Mouse (Mus musculus): Measurements from ENCODE around the gene Henmt1. TPM values are rescaled to one million over a fixed set of nuclear protein-coding genes. Genes with fewer than 3 reads are reported as not detected.

Gene Henmt1
- not detected in 2 replicates for polyA plus RNA-seq (2012; ENCODE audit: low replicate concordance)

DNA sequence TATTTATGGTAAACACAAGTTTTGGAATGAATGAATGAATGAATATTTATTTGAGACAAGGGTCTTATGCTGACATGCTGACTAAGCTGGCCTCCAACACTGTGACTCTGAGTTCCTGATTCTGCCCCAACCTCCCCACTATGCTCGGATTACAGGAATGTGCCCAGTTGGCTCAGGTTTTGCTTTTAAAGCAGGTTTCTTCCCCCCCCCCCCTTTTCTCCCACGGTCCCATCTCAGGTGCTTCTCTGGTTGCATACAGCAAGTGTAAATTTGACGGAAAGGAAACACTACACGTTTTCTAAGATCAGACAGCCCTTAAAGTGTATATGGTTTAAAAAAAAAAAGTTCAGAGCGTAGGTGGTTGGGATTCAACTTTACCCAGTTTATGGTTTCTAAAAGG lies at the start of gene Henmt1:
Gene Henmt1 (plus strand): TSS at position 301 of the 400 bp plus-strand sequence.

DNA sequence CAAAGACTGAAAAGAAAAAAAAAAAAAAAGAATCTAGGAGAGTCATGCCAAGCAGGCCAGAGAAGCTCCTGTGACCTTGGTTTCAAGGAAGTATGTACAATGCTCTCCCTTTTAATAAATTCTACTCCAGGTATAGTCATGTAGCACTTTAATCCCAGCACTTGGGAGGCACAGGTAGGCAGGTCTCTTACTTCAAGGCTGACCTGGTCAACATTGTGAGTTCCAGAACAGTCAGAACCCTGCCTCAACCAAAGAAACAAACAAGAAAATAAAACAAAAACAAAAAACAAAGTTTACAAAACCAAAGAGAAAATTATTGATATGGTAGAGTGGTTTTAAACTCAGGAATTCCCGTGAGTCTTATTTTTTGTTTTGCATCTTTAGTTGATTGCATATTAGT lies 49.8 kb upstream of the Henmt1 start, which contains the start of gene Fndc7:
Gene Fndc7 (minus strand): TSS at position 101 of the 400 bp plus-strand sequence.

DNA sequence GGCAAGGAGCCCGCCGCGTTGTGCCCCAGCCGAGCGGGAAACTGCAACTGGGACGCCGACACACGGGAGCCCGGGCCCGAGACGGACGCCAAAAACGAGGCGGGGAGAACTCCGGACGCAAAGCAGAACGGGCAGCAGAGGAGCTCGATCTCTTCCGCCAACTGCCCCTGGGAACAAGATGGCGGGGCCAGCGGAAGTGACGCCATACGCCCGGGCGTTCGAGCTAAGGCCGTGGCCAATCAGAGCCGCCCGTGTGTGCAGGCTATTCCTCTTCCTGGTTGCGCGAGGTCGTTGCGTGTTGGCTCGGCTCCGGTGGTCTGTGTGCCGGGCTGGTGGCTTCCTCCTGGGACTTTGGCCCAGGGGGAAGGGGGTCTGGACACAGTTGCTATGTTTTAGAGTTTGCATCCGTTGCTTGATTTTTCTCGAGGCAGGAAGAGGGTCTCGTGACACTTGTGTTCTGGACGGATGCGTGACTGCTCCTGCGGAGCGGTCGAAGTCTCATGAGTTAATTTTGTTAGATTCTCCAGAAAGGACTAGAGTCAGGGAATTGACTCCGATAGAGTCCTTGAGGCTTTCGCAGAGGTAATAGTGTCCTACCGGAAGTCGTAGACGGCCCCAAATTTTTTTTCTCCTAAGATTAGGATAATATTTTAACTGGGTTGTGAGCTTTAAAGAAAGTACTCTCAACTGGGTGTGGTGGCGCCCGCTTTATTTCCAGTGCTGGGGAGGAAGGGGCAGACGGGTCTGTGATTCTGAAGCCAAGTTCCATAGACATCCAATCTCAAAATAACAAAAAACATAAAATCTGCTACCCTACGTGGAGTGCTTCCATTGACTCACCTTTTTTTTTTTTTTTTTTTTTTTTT lies 27.9 kb upstream of the Henmt1 start, which contains the start of gene Prpf38b:
Gene Prpf38b (minus strand): TSS at position 180 of the 866 bp plus-strand sequence.

DNA sequence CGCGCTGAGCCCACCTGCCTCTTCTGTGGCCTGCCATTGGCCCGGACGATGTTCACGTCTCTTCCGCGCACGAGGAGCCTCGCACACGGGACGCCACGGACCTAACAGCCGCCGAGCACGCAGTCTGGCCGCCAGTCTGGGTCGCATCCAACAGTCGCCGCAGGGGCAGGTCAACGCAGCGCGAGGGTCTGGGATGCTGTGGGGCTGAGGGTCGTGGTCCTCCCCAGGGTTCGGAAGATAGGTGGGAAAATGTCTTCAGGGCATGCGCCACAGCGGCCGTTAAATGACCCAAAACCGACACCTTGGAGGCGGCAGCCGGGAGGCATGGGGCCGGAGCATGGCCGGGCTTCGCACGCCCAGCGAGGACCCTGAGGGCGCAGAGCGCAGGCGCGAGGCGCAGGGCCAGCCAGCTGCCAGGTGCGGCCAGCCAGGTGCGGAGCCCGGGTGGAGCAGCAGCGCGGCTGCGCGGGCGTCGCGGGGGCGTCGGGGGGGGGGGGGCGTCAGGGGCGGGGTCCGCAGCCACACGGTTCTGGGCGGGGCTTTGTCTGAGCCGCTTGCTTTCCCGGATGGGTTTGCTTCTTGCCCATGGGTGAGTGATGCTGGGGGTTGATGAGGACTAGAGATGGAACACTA lies 444 bp downstream of the Henmt1 start, which contains the start of gene Gm9857:
Gene Gm9857 (minus strand): TSS at position 445 of the 633 bp plus-strand sequence.

Other genes with a start within 250 kb of the Henmt1 start
- gene Gpsm2, start 217.6 kb upstream of the Henmt1 start, polyA plus RNA-seq (2012; ENCODE audit: low replicate concordance) = 0.74 and 8.6 TPM in 2 replicates
- gene Aknad1, start 200.2 kb upstream of the Henmt1 start, polyA plus RNA-seq (2012; ENCODE audit: low replicate concordance) = 0.04 TPM in 1 of 2 replicates, not detected in the other
- gene Stxbp3, start 99.3 kb upstream of the Henmt1 start, polyA plus RNA-seq (2012; ENCODE audit: low replicate concordance) = 19.3 and 19.6 TPM in 2 replicates
- 0.25 and 0.45 TPM in 2 replicates for gene Fndc7, start 49.9 kb upstream of the Henmt1 start, polyA plus RNA-seq (2012; ENCODE audit: low replicate concordance)
- gene Prpf38b, start 28.1 kb upstream of the Henmt1 start, polyA plus RNA-seq (2012; ENCODE audit: low replicate concordance) = 112 and 163 TPM in 2 replicates
- gene Gm9857, start 572 bp downstream of the Henmt1 start, polyA plus RNA-seq (2012; ENCODE audit: low replicate concordance) = not detected in 2 replicates
- gene Fam102b, start 87.7 kb downstream of the Henmt1 start, polyA plus RNA-seq (2012; ENCODE audit: low replicate concordance) = 2.0 and 2.3 TPM in 2 replicates
- not detected in 2 replicates for gene Slc25a54, start 140.6 kb downstream of the Henmt1 start, polyA plus RNA-seq (2012; ENCODE audit: low replicate concordance)
- 5.4 and 17.6 TPM in 2 replicates for gene Slc25a24, start 183.3 kb downstream of the Henmt1 start, polyA plus RNA-seq (2012; ENCODE audit: low replicate concordance)

Data from hematopoietic multipotent progenitor cell, adult 10-12 weeks (in vitro differentiated cells).